Mouse (Mus musculus): ENCODE results near the gene Emd. TPM values are rescaled to one million over a fixed set of nuclear protein-coding genes. Genes with fewer than 3 reads are reported as not detected.

Gene Emd
- polyA plus RNA-seq, 1 experiment from 2014 or later: 25.5 TPM

Small RNAs within 50 kb of the gene (microRNA-seq; reads per million reads assigned to microRNA genes)
- 0.58 reads per million for gene Mir7091

Other genes starting within 250 kb of the Emd start
- gene Irak1, start 230.8 kb upstream of the Emd start, polyA plus RNA-seq (2015; fragmentation: Nextera tagmentation; extraction: Ambion mirVana): 68.3 and 71.1 TPM in 2 replicates
- not detected in 2 replicates for gene Opn1mw, start 127.2 kb upstream of the Emd start, polyA plus RNA-seq (2015; fragmentation: Nextera tagmentation; extraction: Ambion mirVana)
- gene Mecp2, start 119.3 kb upstream of the Emd start, polyA plus RNA-seq (2015; fragmentation: Nextera tagmentation; extraction: Ambion mirVana): 12.3 and 12.4 TPM in 2 replicates
- not detected in 2 replicates for gene Tex28, start 86.8 kb upstream of the Emd start, polyA plus RNA-seq (2015; fragmentation: Nextera tagmentation; extraction: Ambion mirVana)
- not detected in 2 replicates for gene Tktl1, start 77.4 kb upstream of the Emd start, polyA plus RNA-seq (2015; fragmentation: Nextera tagmentation; extraction: Ambion mirVana)
- 346 and 386 TPM in 2 replicates for gene Flna, start 4.9 kb upstream of the Emd start, polyA plus RNA-seq (2015; fragmentation: Nextera tagmentation; extraction: Ambion mirVana)
- gene Rpl10, start 16.1 kb downstream of the Emd start, polyA plus RNA-seq (2015; fragmentation: Nextera tagmentation; extraction: Ambion mirVana): 643 and 895 TPM in 2 replicates
- 79.5 and 86.1 TPM in 2 replicates for gene Taz, start 27.2 kb downstream of the Emd start, polyA plus RNA-seq (2015; fragmentation: Nextera tagmentation; extraction: Ambion mirVana)
- 15.7 and 17.5 TPM in 2 replicates for gene Dnase1l1, start 27.6 kb downstream of the Emd start, polyA plus RNA-seq (2015; fragmentation: Nextera tagmentation; extraction: Ambion mirVana)
- 130 and 132 TPM in 2 replicates for gene Atp6ap1, start 42.4 kb downstream of the Emd start, polyA plus RNA-seq (2015; fragmentation: Nextera tagmentation; extraction: Ambion mirVana)
- gene Gdi1, start 50.3 kb downstream of the Emd start, polyA plus RNA-seq (2015; fragmentation: Nextera tagmentation; extraction: Ambion mirVana): 190 and 196 TPM in 2 replicates
- 58.1 and 63.1 TPM in 2 replicates for gene Fam50a, start 58.3 kb downstream of the Emd start, polyA plus RNA-seq (2015; fragmentation: Nextera tagmentation; extraction: Ambion mirVana)
- gene Plxna3, start 74.4 kb downstream of the Emd start, polyA plus RNA-seq (2015; fragmentation: Nextera tagmentation; extraction: Ambion mirVana): 12.4 and 13.5 TPM in 2 replicates
- gene Lage3, start 98.9 kb downstream of the Emd start, polyA plus RNA-seq (2015; fragmentation: Nextera tagmentation; extraction: Ambion mirVana): 95.8 and 107 TPM in 2 replicates
- gene Ubl4a, start 118.5 kb downstream of the Emd start, polyA plus RNA-seq (2015; fragmentation: Nextera tagmentation; extraction: Ambion mirVana): 63.3 and 67.0 TPM in 2 replicates
- 17.8 and 17.9 TPM in 2 replicates for gene Slc10a3, start 118.7 kb downstream of the Emd start, polyA plus RNA-seq (2015; fragmentation: Nextera tagmentation; extraction: Ambion mirVana)
- 36.0 and 36.1 TPM in 2 replicates for gene Fam3a, start 138.6 kb downstream of the Emd start, polyA plus RNA-seq (2015; fragmentation: Nextera tagmentation; extraction: Ambion mirVana)
- gene Ikbkg, start 138.6 kb downstream of the Emd start, polyA plus RNA-seq (2015; fragmentation: Nextera tagmentation; extraction: Ambion mirVana): 19.9 and 20.1 TPM in 2 replicates
- gene G6pdx, start 174.5 kb downstream of the Emd start, polyA plus RNA-seq (2015; fragmentation: Nextera tagmentation; extraction: Ambion mirVana): 71.1 and 76.5 TPM in 2 replicates
- gene Gm6880, start 226.7 kb downstream of the Emd start, polyA plus RNA-seq (2015; fragmentation: Nextera tagmentation; extraction: Ambion mirVana): not detected in 2 replicates